Mouse (Mus musculus): ENCODE data around the gene Gpr4. TPM values are rescaled to one million over a fixed set of nuclear protein-coding genes. Genes with fewer than 3 reads are reported as not detected.

The Gpr4 gene
- polyA plus RNA-seq, 1 experiment from 2014 or later = 1.6 TPM

DNA sequence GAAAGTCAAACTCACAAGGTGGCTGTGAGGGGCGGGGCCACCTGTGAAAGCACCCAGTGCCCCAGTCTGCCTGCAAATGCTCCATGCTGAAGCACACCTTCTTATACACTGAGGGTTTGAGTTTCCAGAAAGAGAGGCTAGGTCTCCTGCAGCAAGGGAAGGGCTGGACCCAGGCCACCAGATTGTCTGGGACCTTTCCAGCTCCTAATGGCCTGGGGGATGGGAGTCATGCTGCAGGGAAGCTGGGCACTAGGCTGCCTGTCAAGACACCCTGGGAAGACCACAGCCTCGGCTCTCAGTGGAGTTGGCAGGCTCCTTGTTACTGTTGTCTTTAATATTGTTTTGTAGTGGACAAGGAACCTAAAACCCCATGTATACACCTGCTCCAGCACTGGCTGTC is 24.1 kb downstream of the Gpr4 start:
- 84% methylated on average over 2 of the region's 2 CpGs for WGBS
- Histone ChIP-seq H3K4me3 (ENCODE audit: low read depth, low read length) (no peak overlapping the region), H3K9me3 (ENCODE audit: control insufficient read depth, low read length) (no peaks in the 10 kb centered on the region), H3K4me1 (replicated peaks; ENCODE audit: control insufficient read depth, insufficient read depth, low read length) (no peaks in the 10 kb centered on the region; the same call in 1 of the 2 replicates), H3K27me3 (ENCODE audit: control insufficient read depth, insufficient read depth, low read length) (no peaks in the 10 kb centered on the region), H3K9ac (ENCODE audit: low read length) (no peak overlapping the region), H3K36me3 (ENCODE audit: control insufficient read depth, insufficient read depth, low read length) (no peaks in the 10 kb centered on the region), H3K27ac (ENCODE audit: low read depth, low read length) (no peak overlapping the region), H3K4me2 (ENCODE audit: low read depth, low read length, severe bottlenecking) (no peak overlapping the region)
- ATAC-seq (replicated peaks; ENCODE audit: low FRiP score) (no peak), DNase-seq (ENCODE audit: low spot score) (no peak)

DNA sequence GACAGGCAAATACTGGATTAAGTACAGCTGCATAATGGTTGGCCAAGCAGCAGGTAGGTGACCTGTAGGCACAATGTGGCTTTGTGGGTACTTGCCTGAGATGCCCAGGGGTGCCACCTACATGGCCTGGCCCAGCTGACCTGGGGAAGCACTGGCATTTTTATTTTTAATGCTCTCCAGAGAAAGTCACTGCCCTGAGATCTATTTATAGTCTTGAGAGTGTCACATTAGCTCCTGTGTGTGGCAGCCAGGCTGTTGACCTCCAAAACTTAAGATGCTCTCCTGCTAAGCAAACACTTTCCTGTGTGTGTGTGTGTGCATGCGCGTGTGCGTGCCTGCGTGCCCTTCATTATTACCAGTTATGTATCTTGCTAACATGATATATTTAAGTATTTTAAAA is 26.0 kb downstream of the Gpr4 start:
- Histone ChIP-seq H3K4me3 (ENCODE audit: low read depth, low read length) (no peak overlapping the region), H3K27ac (ENCODE audit: low read depth, low read length) (no peak overlapping the region), H3K4me1 (replicated peaks; ENCODE audit: control insufficient read depth, insufficient read depth, low read length) (no peaks in the 10 kb centered on the region; the same call in 1 of the 2 replicates), H3K4me2 (ENCODE audit: low read depth, low read length, severe bottlenecking) (no peak overlapping the region), H3K27me3 (ENCODE audit: control insufficient read depth, insufficient read depth, low read length) (no peaks in the 10 kb centered on the region), H3K9ac (ENCODE audit: low read length) (no peak overlapping the region), H3K36me3 (ENCODE audit: control insufficient read depth, insufficient read depth, low read length) (no peaks in the 10 kb centered on the region), H3K9me3 (ENCODE audit: control insufficient read depth, low read length) (no peaks in the 10 kb centered on the region)
- ATAC-seq (replicated peaks; ENCODE audit: low FRiP score) (no peak), DNase-seq (ENCODE audit: low spot score) (no peak)
- 98% methylated on average over 4 of the region's 4 CpGs for WGBS

DNA sequence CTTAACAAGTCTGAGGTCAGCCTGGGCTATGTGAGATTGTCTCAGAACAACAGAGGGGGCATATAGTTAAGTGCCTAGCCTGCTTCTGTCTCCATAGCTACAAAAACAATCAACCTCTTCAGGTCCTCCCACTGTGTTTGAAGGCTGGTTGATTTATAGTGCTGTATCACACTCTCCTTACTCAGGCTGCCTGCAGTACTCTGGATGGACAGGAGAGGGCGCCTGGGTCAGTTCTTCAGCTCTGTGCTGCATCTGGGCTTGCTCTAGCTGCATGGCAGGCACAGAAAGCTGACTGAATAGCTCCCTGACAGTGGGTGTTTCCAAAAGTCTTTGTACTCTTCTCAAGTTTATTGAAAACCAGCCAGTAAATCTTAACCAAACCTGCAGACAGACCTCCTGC is 27.1 kb downstream of the Gpr4 start:
- no peaks in the 10 kb centered on the region; the same call in 1 of the 2 replicates for H3K4me1 ChIP-seq (replicated peaks; ENCODE audit: control insufficient read depth, insufficient read depth, low read length)
- DNase-seq (ENCODE audit: low spot score) (peak; percentile 94), ATAC-seq (replicated peaks; ENCODE audit: low FRiP score) (peak; percentile 86)
- H3K4me2 ChIP-seq (ENCODE audit: low read depth, low read length, severe bottlenecking) = no peak overlapping the region
- H3K36me3 ChIP-seq (ENCODE audit: control insufficient read depth, insufficient read depth, low read length) = no peaks in the 10 kb centered on the region
- H3K27me3 ChIP-seq (ENCODE audit: control insufficient read depth, insufficient read depth, low read length) = no peaks in the 10 kb centered on the region
- no peak overlapping the region for H3K9ac ChIP-seq (ENCODE audit: low read length)
- no peak overlapping the region for H3K4me3 ChIP-seq (ENCODE audit: low read depth, low read length)
- H3K9me3 ChIP-seq (ENCODE audit: control insufficient read depth, low read length) = no peaks in the 10 kb centered on the region
- 0% methylated on average over 1 of the region's 1 CpGs for WGBS
- no peak overlapping the region for H3K27ac ChIP-seq (ENCODE audit: low read depth, low read length)

DNA sequence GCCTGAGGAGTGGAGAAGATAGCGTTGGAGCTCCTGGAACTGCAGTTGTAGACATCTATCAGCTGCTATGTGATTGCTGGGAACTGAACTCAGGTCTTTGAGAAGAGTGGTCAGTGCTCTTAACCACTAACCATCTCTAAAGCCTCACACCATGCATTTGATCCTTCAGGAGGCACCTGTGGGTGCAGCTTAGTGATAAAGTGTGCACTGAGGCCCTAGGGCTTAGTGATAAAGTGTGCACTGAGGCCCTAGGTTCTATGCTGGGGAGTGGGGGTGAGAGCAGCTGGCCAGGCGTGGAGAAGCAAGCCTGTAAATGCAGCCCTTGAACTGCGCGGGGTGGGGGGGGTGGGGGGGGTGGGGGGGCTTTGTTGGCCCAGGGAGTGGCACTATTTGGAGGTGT is 27.6 kb downstream of the Gpr4 start:
- Histone ChIP-seq H3K9ac (ENCODE audit: low read length) (no peak overlapping the region), H3K4me3 (ENCODE audit: low read depth, low read length) (no peak overlapping the region), H3K4me1 (replicated peaks; ENCODE audit: control insufficient read depth, insufficient read depth, low read length) (no peaks in the 10 kb centered on the region; the same call in 1 of the 2 replicates), H3K4me2 (ENCODE audit: low read depth, low read length, severe bottlenecking) (no peak overlapping the region), H3K27ac (ENCODE audit: low read depth, low read length) (no peak overlapping the region), H3K36me3 (ENCODE audit: control insufficient read depth, insufficient read depth, low read length) (peaks cover under 1% of the 10 kb centered on the region), H3K9me3 (ENCODE audit: control insufficient read depth, low read length) (no peaks in the 10 kb centered on the region), H3K27me3 (ENCODE audit: control insufficient read depth, insufficient read depth, low read length) (no peaks in the 10 kb centered on the region)
- DNase-seq (ENCODE audit: low spot score) (no peak), ATAC-seq (replicated peaks; ENCODE audit: low FRiP score) (no peak)
- WGBS = 76% methylated on average over 3 of the region's 4 CpGs

DNA sequence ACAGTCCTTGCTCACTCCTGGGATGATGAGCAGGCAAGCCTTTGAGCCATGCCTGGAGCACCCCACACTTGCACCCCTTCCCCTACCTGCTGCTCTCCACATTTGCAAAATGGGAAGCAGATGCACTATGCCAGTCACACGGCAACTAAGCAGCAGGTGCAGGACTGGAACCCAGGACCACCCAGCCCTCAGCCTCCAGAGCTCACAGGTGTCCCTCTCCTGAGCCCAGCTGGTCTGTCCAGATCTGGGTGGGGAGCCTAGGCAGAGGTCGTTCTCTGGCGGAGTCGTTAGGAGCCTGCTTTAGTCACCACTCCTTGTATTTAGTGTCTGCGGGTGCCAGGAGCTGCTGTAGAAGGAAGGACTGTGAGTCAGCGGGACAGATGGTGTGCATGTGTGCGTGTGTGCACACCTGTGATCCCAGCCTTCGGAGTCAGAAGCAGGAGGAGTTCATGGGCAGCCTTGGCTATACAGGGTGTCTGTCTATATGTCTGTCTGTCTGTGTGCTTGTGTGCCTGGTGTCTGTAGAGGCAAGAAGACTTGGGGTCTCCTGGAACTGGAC is 28.6 kb downstream of the Gpr4 start:
- H3K9me3 ChIP-seq (ENCODE audit: control insufficient read depth, low read length) = no peaks in the 10 kb centered on the region
- no peak overlapping the region for H3K4me3 ChIP-seq (ENCODE audit: low read depth, low read length)
- no peaks in the 10 kb centered on the region; the same call in 1 of the 2 replicates for H3K4me1 ChIP-seq (replicated peaks; ENCODE audit: control insufficient read depth, insufficient read depth, low read length)
- peaks cover 6% of the 10 kb centered on the region for H3K36me3 ChIP-seq (ENCODE audit: control insufficient read depth, insufficient read depth, low read length)
- WGBS = 89% methylated on average over 8 of the region's 8 CpGs
- no peak overlapping the region for H3K4me2 ChIP-seq (ENCODE audit: low read depth, low read length, severe bottlenecking)
- H3K27me3 ChIP-seq (ENCODE audit: control insufficient read depth, insufficient read depth, low read length) = no peaks in the 10 kb centered on the region
- no peak overlapping the region for H3K9ac ChIP-seq (ENCODE audit: low read length)
- H3K27ac ChIP-seq (ENCODE audit: low read depth, low read length) = no peak overlapping the region
- ATAC-seq (replicated peaks; ENCODE audit: low FRiP score) = no peak
- DNase-seq (ENCODE audit: low spot score) = no peak

DNA sequence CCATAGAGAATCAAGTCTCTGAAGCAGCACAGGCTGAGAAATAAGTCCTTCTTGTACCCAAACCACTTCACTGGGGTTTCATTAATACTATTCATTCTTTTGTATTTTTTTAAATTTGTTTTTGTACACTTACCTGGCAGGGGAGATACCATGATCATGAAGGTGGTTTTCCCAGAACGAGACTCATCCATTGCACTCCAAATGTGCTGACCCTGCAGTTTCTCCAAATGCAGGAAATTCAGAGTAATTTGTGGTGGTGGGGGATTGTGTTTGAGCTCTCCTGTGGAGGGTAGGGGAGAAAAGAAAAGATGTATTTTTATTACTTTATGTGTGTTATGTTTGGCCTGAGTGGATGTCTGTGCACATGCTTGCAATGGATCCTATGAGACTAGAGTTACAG is 29.7 kb downstream of the Gpr4 start:
- ATAC-seq (replicated peaks; ENCODE audit: low FRiP score) (no peak), DNase-seq (ENCODE audit: low spot score) (no peak)
- no peak overlapping the region for H3K27ac ChIP-seq (ENCODE audit: low read depth, low read length)
- no peak overlapping the region for H3K9ac ChIP-seq (ENCODE audit: low read length)
- peaks cover 6% of the 10 kb centered on the region for H3K36me3 ChIP-seq (ENCODE audit: control insufficient read depth, insufficient read depth, low read length)
- H3K9me3 ChIP-seq (ENCODE audit: control insufficient read depth, low read length) = no peaks in the 10 kb centered on the region
- WGBS = 97% methylated on average over 1 of the region's 1 CpGs
- H3K4me2 ChIP-seq (ENCODE audit: low read depth, low read length, severe bottlenecking) = no peak overlapping the region
- H3K27me3 ChIP-seq (ENCODE audit: control insufficient read depth, insufficient read depth, low read length) = no peaks in the 10 kb centered on the region
- no peaks in the 10 kb centered on the region; the same call in 1 of the 2 replicates for H3K4me1 ChIP-seq (replicated peaks; ENCODE audit: control insufficient read depth, insufficient read depth, low read length)
- H3K4me3 ChIP-seq (ENCODE audit: low read depth, low read length) = no peak overlapping the region

DNA sequence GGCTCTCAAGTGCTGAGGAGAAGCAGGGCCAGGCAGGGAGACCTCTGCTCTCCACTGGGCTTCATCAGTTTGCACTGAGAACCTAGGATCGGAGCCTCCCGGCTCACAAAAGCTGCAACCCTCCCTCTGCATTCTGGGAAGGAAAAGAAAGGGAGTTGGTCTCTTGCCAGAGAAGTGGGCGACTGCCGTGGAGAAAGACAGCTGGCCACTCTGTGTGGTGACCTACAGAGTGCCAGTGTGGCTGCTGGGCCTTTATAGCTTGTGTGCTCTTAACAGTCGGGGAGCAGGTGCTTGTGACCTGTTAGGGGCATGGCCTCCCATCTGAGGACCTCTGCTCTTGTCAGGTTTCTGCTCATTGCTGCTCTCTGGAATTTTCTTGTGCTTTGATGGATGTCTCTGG is 31.5 kb downstream of the Gpr4 start:
- H3K9ac ChIP-seq (ENCODE audit: low read length) = no peak overlapping the region
- no peak overlapping the region for H3K4me3 ChIP-seq (ENCODE audit: low read depth, low read length)
- H3K27ac ChIP-seq (ENCODE audit: low read depth, low read length) = no peak overlapping the region
- ATAC-seq (replicated peaks; ENCODE audit: low FRiP score) (no peak), DNase-seq (ENCODE audit: low spot score) (no peak)
- no peaks in the 10 kb centered on the region for H3K27me3 ChIP-seq (ENCODE audit: control insufficient read depth, insufficient read depth, low read length)
- 88% methylated on average over 5 of the region's 5 CpGs for WGBS
- peaks cover 6% of the 10 kb centered on the region for H3K36me3 ChIP-seq (ENCODE audit: control insufficient read depth, insufficient read depth, low read length)
- H3K4me1 ChIP-seq (replicated peaks; ENCODE audit: control insufficient read depth, insufficient read depth, low read length) = no peaks in the 10 kb centered on the region; the same call in 1 of the 2 replicates
- no peaks in the 10 kb centered on the region for H3K9me3 ChIP-seq (ENCODE audit: control insufficient read depth, low read length)
- no peak overlapping the region for H3K4me2 ChIP-seq (ENCODE audit: low read depth, low read length, severe bottlenecking)

DNA sequence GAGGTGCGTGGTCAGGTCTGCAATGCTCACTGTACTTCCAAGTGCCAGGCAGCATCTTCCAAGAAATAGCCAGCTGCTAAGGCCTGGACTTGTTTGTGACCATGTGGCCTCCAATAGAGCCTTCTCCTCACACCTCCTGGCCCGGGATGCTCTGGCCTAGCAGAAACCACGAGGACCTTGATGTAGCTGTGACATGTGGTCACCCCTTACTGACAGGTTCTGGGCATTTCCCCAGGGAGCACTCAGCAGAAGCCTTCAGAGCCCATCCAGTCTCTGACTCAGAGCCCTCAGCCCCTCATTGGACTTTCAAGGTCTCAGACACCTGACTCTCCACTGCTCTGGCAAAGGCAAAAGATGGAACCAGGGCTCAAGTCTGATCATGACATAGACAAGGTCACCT is 32.7 kb downstream of the Gpr4 start:
- peaks cover 6% of the 10 kb centered on the region for H3K36me3 ChIP-seq (ENCODE audit: control insufficient read depth, insufficient read depth, low read length)
- 99% methylated on average over 3 of the region's 3 CpGs for WGBS

DNA sequence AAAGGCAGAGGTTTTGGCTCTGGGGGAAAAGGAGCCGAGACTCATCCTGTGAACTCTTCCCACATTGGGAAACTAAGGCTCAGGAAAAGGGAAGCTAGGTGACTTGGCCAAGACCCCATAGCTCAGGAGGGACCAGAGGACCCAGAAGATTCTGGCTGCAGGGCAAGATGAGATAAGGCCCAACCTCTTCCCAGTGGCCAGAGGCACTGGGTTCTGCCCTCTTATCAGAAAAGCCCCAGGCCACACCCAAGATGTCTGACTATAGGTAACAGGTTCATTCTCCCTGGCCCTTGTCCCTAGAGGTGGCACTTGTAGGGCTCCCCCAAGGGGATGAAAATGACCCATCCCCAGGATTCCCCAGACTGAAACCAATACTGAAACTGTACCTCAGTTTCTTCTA is 34.5 kb downstream of the Gpr4 start:
- no peak for DNase-seq (ENCODE audit: low spot score)
- Histone ChIP-seq H3K27ac (ENCODE audit: low read depth, low read length) (no peak overlapping the region), H3K9me3 (ENCODE audit: control insufficient read depth, low read length) (no peaks in the 10 kb centered on the region), H3K9ac (ENCODE audit: low read length) (no peak overlapping the region), H3K4me1 (replicated peaks; ENCODE audit: control insufficient read depth, insufficient read depth, low read length) (no peaks in the 10 kb centered on the region), H3K27me3 (ENCODE audit: control insufficient read depth, insufficient read depth, low read length) (no peaks in the 10 kb centered on the region), H3K36me3 (ENCODE audit: control insufficient read depth, insufficient read depth, low read length) (peaks cover 6% of the 10 kb centered on the region), H3K4me2 (ENCODE audit: low read depth, low read length, severe bottlenecking) (no peak overlapping the region), H3K4me3 (ENCODE audit: low read depth, low read length) (no peak overlapping the region)
- WGBS = 92% methylated on average over 1 of the region's 1 CpGs
- ATAC-seq (replicated peaks; ENCODE audit: low FRiP score) = no peak

More for the DNA sequence above, 32.7 kb downstream of the Gpr4 start:
- no peak overlapping the region for H3K4me3 ChIP-seq (ENCODE audit: low read depth, low read length)
- DNase-seq (ENCODE audit: low spot score) (no peak), ATAC-seq (replicated peaks; ENCODE audit: low FRiP score) (no peak)
- H3K4me1 ChIP-seq (replicated peaks; ENCODE audit: control insufficient read depth, insufficient read depth, low read length) = no peaks in the 10 kb centered on the region
- no peaks in the 10 kb centered on the region for H3K27me3 ChIP-seq (ENCODE audit: control insufficient read depth, insufficient read depth, low read length)
- no peak overlapping the region for H3K9ac ChIP-seq (ENCODE audit: low read length)
- no peaks in the 10 kb centered on the region for H3K9me3 ChIP-seq (ENCODE audit: control insufficient read depth, low read length)
- H3K27ac ChIP-seq (ENCODE audit: low read depth, low read length) = no peak overlapping the region
- no peak overlapping the region for H3K4me2 ChIP-seq (ENCODE audit: low read depth, low read length, severe bottlenecking)
